Mouse (Mus musculus) spleen, adult 2 months (tissue): ENCODE data around the gene App.

Experiments
- CTCF ChIP-seq: fragments of 200-500 bp; IDR thresholded peaks from 2 replicates; pipeline ENCODE4 v1.5.1; 2011; ENCODE audit warnings: mild to moderate bottlenecking, inconsistent platforms; ENCODE audit not compliant: insufficient read depth, insufficient read length, insufficient replicate concordance; ENCODE audit errors: extremely low read depth
- POLR2A ChIP-seq: fragments of 200-500 bp; IDR thresholded peaks from 2 replicates; pipeline ENCODE4 v1.6.1; 2011; ENCODE audit warnings: low read depth, low read length, inconsistent platforms

DNA sequence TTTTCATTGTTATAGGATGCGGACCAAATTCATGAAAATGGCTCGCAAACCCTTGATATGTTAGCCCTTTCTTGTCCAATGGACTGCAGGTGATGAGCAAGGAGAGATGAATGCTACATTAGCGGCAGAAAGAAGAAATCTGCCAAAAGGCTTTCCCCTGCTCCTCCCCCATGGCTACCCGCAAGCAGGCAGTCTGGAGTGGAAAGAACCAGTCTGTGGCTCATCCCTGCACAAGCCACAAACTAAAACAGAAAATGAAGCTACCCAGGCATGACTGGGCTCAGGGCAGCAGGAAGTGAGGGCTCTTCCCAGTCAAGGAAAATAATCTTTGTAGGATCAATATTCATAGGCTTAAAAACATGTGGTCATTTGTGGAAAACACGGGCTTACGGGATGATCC lies 54.6 kb downstream of the App start:
- no peak for TF ChIP-seq CTCF
- TF ChIP-seq POLR2A: no peak
